Mouse (Mus musculus) lung, embryonic 14.5 days (tissue): ENCODE measurements around the gene Grin3b. TPM values are rescaled to one million over a fixed set of nuclear protein-coding genes. Genes with fewer than 3 reads are reported as not detected.

Source experiments
- ATAC-seq: fragments of 200-750 bp; cut with Nextera tagmentation; 2 replicates; pipeline ENCODE4 v1.8.0; 2017; ENCODE audit warnings: mild to moderate bottlenecking, moderate TSS enrichment, moderate library complexity; ENCODE audit not compliant: insufficient read depth
- DNase-seq: peaks from one replicate; pipeline ENCODE4 v3.0.0-alpha.2; 2015
- H3K27ac ChIP-seq: fragments of 300-500 bp; sonication (generic); 2 replicates; pipeline ENCODE4 v1.5.1; 2014; ENCODE audit warnings: low read depth, mild to moderate bottlenecking, moderate library complexity
- H3K27me3 ChIP-seq: fragments of 300-500 bp; sonication (generic); 2 replicates; pipeline ENCODE4 v1.6.1; 2014; ENCODE audit warnings: low read length, control low read depth; ENCODE audit not compliant: insufficient read depth
- H3K36me3 ChIP-seq: fragments of 300-500 bp; sonication (generic); 2 replicates; pipeline ENCODE4 v1.6.1; 2014; ENCODE audit warnings: control low read depth; ENCODE audit not compliant: insufficient read depth
- H3K4me1 ChIP-seq: fragments of 300-500 bp; sonication (generic); 2 replicates; pipeline ENCODE4 v1.6.1; 2014; ENCODE audit warnings: antibody characterized with exemption, control low read depth; ENCODE audit not compliant: insufficient read depth
- H3K4me2 ChIP-seq: fragments of 300-500 bp; sonication (generic); 2 replicates; pipeline ENCODE4 v1.6.1; 2014; ENCODE audit warnings: mild to moderate bottlenecking
- H3K4me3 ChIP-seq: fragments of 300-500 bp; sonication (generic); 2 replicates; pipeline ENCODE4 v1.5.1; 2014; ENCODE audit warnings: low read depth, low read length
- H3K9ac ChIP-seq: fragments of 300-500 bp; sonication (generic); 2 replicates; pipeline ENCODE4 v1.6.1; 2014
- H3K9me3 ChIP-seq: fragments of 300-500 bp; sonication (generic); 2 replicates; pipeline ENCODE4 v1.6.1; 2016; ENCODE audit warnings: low read depth, low read length, control low read depth
- CTCF ChIP-seq: IDR thresholded peaks from 2 replicates; pipeline ENCODE4 v1.5.1; 2016; ENCODE audit warnings: antibody characterized with exemption, low read depth
- WGBS: fragments of 180-500 bp; shearing (Covaris S2); extraction: QIAGEN DNeasy Blood & Tissue Kit; methylation state at CpG from one replicate; pipeline ENCODE4 v1.1.7; 2014; 5-methylcytosine and 5-hydroxymethylcytosine counted together
- polyA plus RNA-seq: library from polyadenylated mRNA; unstranded; fragments of >200 nt; fragmentation: Nextera tagmentation; extraction: Ambion mirVana; gene quantifications from 2 replicates; pipeline ENCODE4 v1.2.1, GENCODE M21; 2014

The Grin3b gene
- polyA plus RNA-seq = 0.30 and 0.41 TPM in 2 replicates

GRCm38 (mm10) chr10:79970415-79971182 is at the start of gene Grin3b:
TSS of gene Grin3b (plus strand) at chr10:79970715.
- peaks cover 38% of the 10 kb centered on the region for H3K36me3 ChIP-seq
- peak; percentile 27; the same call in 1 of the 2 replicates for ATAC-seq
- DNase-seq = peak; percentile 42
- peaks cover 17% of the 10 kb centered on the region for H3K27me3 ChIP-seq
- H3K4me3 ChIP-seq = peak within 1 kb of the TSS; percentile 48
- H3K27ac ChIP-seq = no peak within 1 kb of the TSS
- H3K4me1 ChIP-seq = no peaks in the 10 kb centered on the region
- peak within 1 kb of the TSS; percentile 55 for H3K9ac ChIP-seq
- H3K9me3 ChIP-seq = no peaks in the 10 kb centered on the region
- H3K4me2 ChIP-seq = peak within 1 kb of the TSS; percentile 88
- no peak for TF ChIP-seq CTCF
- WGBS = 5% methylated on average over 47 of the region's 47 CpGs

- peaks cover 61% of the 10 kb centered on the region for H3K27me3 ChIP-seq
- no peak for TF ChIP-seq CTCF
- H3K27ac ChIP-seq = no peak within 1 kb of the TSS
- peaks cover 2% of the 10 kb centered on the region; the same call in 1 of the 2 replicates for H3K4me1 ChIP-seq
- 4% methylated on average over 39 of the region's 41 CpGs for WGBS
- no peaks in the 10 kb centered on the region for H3K9me3 ChIP-seq
- H3K4me3 ChIP-seq = peak within 1 kb of the TSS; percentile 28
- no peak for ATAC-seq
- H3K9ac ChIP-seq = peak within 1 kb of the TSS; percentile 34; the same call in 1 of the 2 replicates
- H3K4me2 ChIP-seq = peak within 1 kb of the TSS; percentile 55
- DNase-seq = no peak
- no peaks in the 10 kb centered on the region for H3K36me3 ChIP-seq
Measured at GRCm38 (mm10) chr10:79920958-79921535, 49.5 kb upstream of the Grin3b start, which contains the start of gene R3hdm4. TSS of gene R3hdm4 (minus strand) at chr10:79921208.

- H3K4me3 ChIP-seq = peak overlapping the region; percentile 28
- no peak for TF ChIP-seq CTCF
- DNase-seq (peak; percentile 48), ATAC-seq (no peak)
- no peak overlapping the region for H3K27ac ChIP-seq
- 2% methylated on average over 34 of the region's 34 CpGs for WGBS
- H3K27me3 ChIP-seq = peaks cover 61% of the 10 kb centered on the region
- no peaks in the 10 kb centered on the region for H3K36me3 ChIP-seq
- peak overlapping the region; percentile 34; the same call in 1 of the 2 replicates for H3K9ac ChIP-seq
- peak overlapping the region; percentile 55 for H3K4me2 ChIP-seq
- no peaks in the 10 kb centered on the region for H3K9me3 ChIP-seq
- H3K4me1 ChIP-seq = no peaks in the 10 kb centered on the region; the same call in 1 of the 2 replicates
Measured at GRCm38 (mm10) chr10:79921572-79921971, 48.9 kb upstream of the Grin3b start.

GRCm38 (mm10) chr10:79924998-79925784 is 45.3 kb upstream of the Grin3b start:
- H3K9ac ChIP-seq = no peak overlapping the region
- H3K36me3 ChIP-seq = no peaks in the 10 kb centered on the region
- H3K4me1 ChIP-seq = peaks cover 8% of the 10 kb centered on the region
- peak overlapping the region; percentile 98 for H3K4me2 ChIP-seq
- peak overlapping the region; percentile 94; the same call in 1 of the 2 replicates for H3K4me3 ChIP-seq
- WGBS = 11% methylated on average over 29 of the region's 29 CpGs
- no peaks in the 10 kb centered on the region for H3K9me3 ChIP-seq
- peak; percentile 100 for TF ChIP-seq CTCF
- DNase-seq (peak; percentile 95), ATAC-seq (no peak; the same call in 1 of the 2 replicates)
- H3K27ac ChIP-seq = no peak overlapping the region
- H3K27me3 ChIP-seq = peaks cover 33% of the 10 kb centered on the region

GRCm38 (mm10) chr10:79925785-79926490 is 44.6 kb upstream of the Grin3b start:
- H3K4me2 ChIP-seq = peak overlapping the region; percentile 98
- H3K27ac ChIP-seq = no peak overlapping the region
- peak; percentile 2; the same call in 1 of the 2 replicates for ATAC-seq
- H3K4me3 ChIP-seq = peak overlapping the region; percentile 94
- peak overlapping the region; percentile 64 for H3K9ac ChIP-seq
- H3K36me3 ChIP-seq = peaks cover 4% of the 10 kb centered on the region; the same call in 1 of the 2 replicates
- no peak for TF ChIP-seq CTCF
- peaks cover 25% of the 10 kb centered on the region for H3K27me3 ChIP-seq
- DNase-seq = peak; percentile 42
- WGBS = 7% methylated on average over 15 of the region's 15 CpGs
- no peaks in the 10 kb centered on the region for H3K9me3 ChIP-seq
- H3K4me1 ChIP-seq = peaks cover 8% of the 10 kb centered on the region
